Mouse (Mus musculus) stomach, embryonic 15.5 days (tissue): ENCODE data around the gene Secisbp2l. TPM values are rescaled to one million over a fixed set of nuclear protein-coding genes. Genes with fewer than 3 reads are reported as not detected.

ENCODE experiments used
- ATAC-seq: fragments of 200-750 bp; cut with Nextera tagmentation; 2 replicates; pipeline ENCODE4 v1.8.0; 2017; ENCODE audit warnings: low read depth, moderate number of reproducible peaks, moderate TSS enrichment; ENCODE audit not compliant: insufficient read depth, low FRiP score
- H3K27ac ChIP-seq: fragments of 300-500 bp; sonication (generic); 2 replicates; pipeline ENCODE4 v1.5.1; 2015; ENCODE audit warnings: mild to moderate bottlenecking, inconsistent platforms
- H3K27me3 ChIP-seq: fragments of 300-500 bp; sonication (generic); replicated peaks from 2 replicates; pipeline ENCODE4 v1.6.1; 2015; ENCODE audit warnings: inconsistent platforms
- H3K36me3 ChIP-seq: fragments of 300-500 bp; sonication (generic); 2 replicates; pipeline ENCODE4 v1.6.1; 2015; ENCODE audit warnings: inconsistent platforms
- H3K4me1 ChIP-seq: fragments of 300-500 bp; sonication (generic); 2 replicates; pipeline ENCODE4 v1.6.1; 2015; ENCODE audit warnings: inconsistent platforms
- H3K4me2 ChIP-seq: fragments of 300-500 bp; sonication (generic); 2 replicates; pipeline ENCODE4 v1.6.1; 2015; ENCODE audit warnings: mild to moderate bottlenecking, inconsistent platforms
- H3K4me3 ChIP-seq: fragments of 300-500 bp; sonication (generic); replicated peaks from 2 replicates; pipeline ENCODE4 v1.5.1; 2015; ENCODE audit warnings: inconsistent platforms
- H3K9ac ChIP-seq: fragments of 300-500 bp; sonication (generic); 2 replicates; pipeline ENCODE4 v1.6.1; 2015; ENCODE audit warnings: inconsistent platforms
- H3K9me3 ChIP-seq: fragments of 300-500 bp; sonication (generic); 2 replicates; pipeline ENCODE4 v1.6.1; 2016; ENCODE audit warnings: inconsistent platforms
- WGBS: fragments of 180-500 bp; shearing (Covaris S2); methylation state at CpG from one replicate; pipeline ENCODE4 v1.1.7; 2015; 5-methylcytosine and 5-hydroxymethylcytosine counted together
- polyA plus RNA-seq: library from polyadenylated mRNA; unstranded; fragments of >200 nt; fragmentation: Nextera tagmentation; extraction: Ambion mirVana; gene quantifications from 2 replicates; pipeline ENCODE4 v1.2.1, GENCODE M21; 2015

Gene Secisbp2l
- 14.7 and 17.0 TPM in 2 replicates for polyA plus RNA-seq

DNA sequence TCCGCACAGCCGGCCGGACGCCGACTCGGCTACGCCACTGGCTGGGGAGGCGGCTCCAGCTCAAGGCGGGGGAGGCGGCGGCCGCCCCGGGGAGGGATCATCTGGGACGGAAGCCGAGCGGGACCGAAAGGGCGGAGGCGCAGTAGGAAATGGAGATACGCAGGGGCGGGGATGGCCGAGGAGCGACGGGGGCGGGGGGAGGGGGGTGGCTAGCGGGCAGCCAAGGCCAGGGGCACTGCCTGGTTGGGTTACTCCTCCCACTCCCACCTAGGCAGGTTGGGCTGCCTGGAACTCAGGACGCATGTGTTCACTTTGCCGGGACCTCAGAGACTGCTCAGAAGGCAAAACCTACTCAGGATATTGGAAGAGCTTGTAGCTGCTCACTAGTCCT, at the start of gene Secisbp2l:
Gene Secisbp2l (minus strand): TSS at position 152 of the 391 bp plus-strand sequence.
- H3K4me3 ChIP-seq = peak within 1 kb of the TSS; percentile 96
- no peaks in the 10 kb centered on the region for H3K36me3 ChIP-seq
- peak within 1 kb of the TSS; percentile 55 for H3K4me2 ChIP-seq
- H3K9ac ChIP-seq = peak within 1 kb of the TSS; percentile 96
- 1% methylated on average over 28 of the region's 28 CpGs for WGBS
- H3K9me3 ChIP-seq = no peaks in the 10 kb centered on the region
- peak within 1 kb of the TSS; percentile 79 for H3K27ac ChIP-seq
- no peaks in the 10 kb centered on the region for H3K27me3 ChIP-seq
- H3K4me1 ChIP-seq = peaks cover 14% of the 10 kb centered on the region
- ATAC-seq = peak; percentile 96

DNA sequence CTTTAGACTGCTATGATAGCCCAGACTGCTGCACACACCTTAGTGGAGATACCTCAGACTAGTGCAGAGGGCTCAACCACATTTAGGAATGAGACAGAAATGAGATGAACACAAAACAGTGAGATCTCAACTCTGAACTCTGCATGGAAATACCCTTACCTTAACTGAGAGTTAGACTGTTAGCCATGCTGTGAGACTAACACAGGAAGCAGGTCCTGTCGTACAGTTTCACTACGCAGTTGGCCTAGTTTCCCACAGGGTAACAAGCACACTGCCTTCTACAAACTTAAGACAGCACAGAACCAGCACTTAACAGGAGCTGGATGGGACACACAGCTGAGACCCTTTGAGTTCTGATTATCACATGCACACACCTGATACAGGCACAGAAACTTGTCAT, 47.3 kb upstream of the Secisbp2l start:
- Histone ChIP-seq H3K27ac (no peak overlapping the region), H3K4me1 (no peaks in the 10 kb centered on the region), H3K4me3 (no peak overlapping the region), H3K4me2 (no peak overlapping the region), H3K9ac (no peak overlapping the region), H3K27me3 (no peaks in the 10 kb centered on the region), H3K36me3 (peaks cover 10% of the 10 kb centered on the region), H3K9me3 (no peaks in the 10 kb centered on the region)
- 96% methylated on average over 2 of the region's 2 CpGs for WGBS
- no peak for ATAC-seq

DNA sequence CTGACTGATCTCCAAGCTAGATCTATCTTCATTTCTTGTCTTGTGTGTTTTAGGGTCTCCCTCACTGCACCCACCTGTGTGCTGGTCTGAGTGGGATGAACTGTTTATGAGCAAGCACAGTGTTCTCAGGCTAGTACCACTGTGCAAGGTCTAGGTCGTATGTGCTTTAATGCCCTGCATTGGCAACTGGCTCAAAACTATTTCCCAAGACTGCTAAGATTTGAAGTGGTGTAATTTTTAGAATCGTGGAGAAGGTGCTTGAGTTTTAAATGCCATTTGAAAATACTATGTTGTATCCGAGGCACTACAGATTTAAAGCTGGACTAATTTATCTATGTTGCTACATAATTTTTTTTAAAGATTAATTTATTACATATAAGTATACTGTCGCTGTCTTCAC, 45.2 kb upstream of the Secisbp2l start:
- no peaks in the 10 kb centered on the region for H3K27me3 ChIP-seq
- no peak overlapping the region for H3K27ac ChIP-seq
- WGBS = 82% methylated on average over 4 of the region's 4 CpGs
- H3K4me3 ChIP-seq = no peak overlapping the region
- no peaks in the 10 kb centered on the region for H3K9me3 ChIP-seq
- H3K36me3 ChIP-seq = peaks cover 9% of the 10 kb centered on the region; the same call in 1 of the 2 replicates
- no peak overlapping the region for H3K4me2 ChIP-seq
- no peak overlapping the region for H3K9ac ChIP-seq
- ATAC-seq = no peak
- H3K4me1 ChIP-seq = no peaks in the 10 kb centered on the region

DNA sequence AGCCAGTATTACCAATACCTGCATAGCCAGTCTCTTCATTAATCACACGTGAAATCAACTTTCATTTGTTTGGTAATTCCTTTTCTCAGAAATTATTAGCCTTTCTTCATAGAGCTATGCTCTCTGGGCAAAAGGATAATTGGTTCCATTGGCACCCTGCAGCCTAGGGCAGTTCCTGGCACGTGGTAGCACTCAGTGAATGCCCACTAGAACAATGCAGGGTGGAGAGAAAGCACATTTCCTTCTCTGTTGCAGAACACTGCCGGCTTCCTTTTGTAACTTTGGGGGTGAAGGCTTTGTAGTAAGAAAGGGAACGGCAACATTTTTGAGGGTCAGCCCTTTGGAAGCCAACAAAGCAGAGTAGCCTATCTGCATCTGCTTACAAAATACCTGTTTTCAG, 43.5 kb upstream of the Secisbp2l start:
- 0 out of 2 replicates have a peak, but pooled peaks cover 5% of the 10 kb centered on the region for H3K36me3 ChIP-seq
- no peaks in the 10 kb centered on the region for H3K4me1 ChIP-seq
- ATAC-seq = no peak
- no peak overlapping the region for H3K4me3 ChIP-seq
- H3K27me3 ChIP-seq = no peaks in the 10 kb centered on the region
- H3K27ac ChIP-seq = no peak overlapping the region
- H3K4me2 ChIP-seq = no peak overlapping the region
- 72% methylated on average over 4 of the region's 4 CpGs for WGBS
- H3K9me3 ChIP-seq = no peaks in the 10 kb centered on the region
- H3K9ac ChIP-seq = no peak overlapping the region

DNA sequence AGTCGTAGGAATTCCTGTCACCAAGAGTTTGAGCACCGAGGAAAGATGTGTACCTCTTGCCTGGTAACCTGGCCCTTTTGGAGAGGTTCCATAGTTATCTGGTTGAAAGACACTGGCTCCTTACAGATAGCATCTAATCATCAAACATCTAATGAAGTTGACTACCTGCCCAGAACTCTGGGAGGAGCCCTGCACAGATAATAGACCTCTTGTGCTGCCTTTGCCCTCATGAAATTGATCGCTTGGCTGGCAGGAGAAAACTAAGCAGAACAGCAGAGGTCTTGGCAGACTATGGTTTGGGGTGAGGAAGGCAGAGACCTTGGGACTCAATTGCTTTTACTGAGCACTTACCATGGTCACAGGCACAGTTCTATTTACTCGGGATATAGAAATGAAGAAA, 37.7 kb upstream of the Secisbp2l start:
- no peak overlapping the region for H3K4me2 ChIP-seq
- no peak overlapping the region for H3K27ac ChIP-seq
- 84% methylated on average over 4 of the region's 4 CpGs for WGBS
- H3K27me3 ChIP-seq = no peaks in the 10 kb centered on the region
- H3K4me3 ChIP-seq = no peak overlapping the region
- H3K4me1 ChIP-seq = no peaks in the 10 kb centered on the region
- no peak for ATAC-seq
- H3K9me3 ChIP-seq = no peaks in the 10 kb centered on the region
- no peaks in the 10 kb centered on the region for H3K36me3 ChIP-seq
- H3K9ac ChIP-seq = no peak overlapping the region

DNA sequence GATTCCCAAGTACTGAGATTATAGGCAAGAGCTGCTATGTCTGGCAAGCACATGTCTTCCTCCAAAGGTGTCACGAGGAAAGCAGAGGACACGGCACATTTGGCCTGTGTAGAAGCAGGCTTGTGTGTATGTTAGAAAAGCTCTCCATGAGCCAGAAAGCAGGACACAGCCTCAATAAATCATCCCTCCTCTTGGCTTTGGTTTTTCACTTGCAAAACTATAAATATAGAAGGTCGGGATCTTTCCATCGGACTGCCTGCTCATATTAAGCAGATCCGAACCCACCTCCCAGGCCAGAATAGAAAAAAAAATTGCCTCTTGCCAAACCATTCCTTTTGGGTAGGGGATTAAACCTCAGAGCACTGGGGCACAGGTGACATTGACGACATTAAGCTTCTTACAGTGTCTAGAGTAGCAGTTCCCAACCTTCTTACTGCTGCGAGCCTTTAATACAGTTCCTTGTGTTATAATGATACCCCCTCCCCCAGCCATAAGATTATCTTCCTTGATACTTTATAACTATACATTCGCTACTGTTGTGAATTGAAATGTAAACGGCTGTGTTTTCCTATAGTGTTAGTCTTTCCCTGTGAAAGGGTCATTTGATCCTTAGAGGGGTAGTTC, 31.4 kb upstream of the Secisbp2l start:
- no peak overlapping the region for H3K4me3 ChIP-seq
- 42% methylated on average over 9 of the region's 9 CpGs for WGBS
- no peaks in the 10 kb centered on the region for H3K36me3 ChIP-seq
- no peaks in the 10 kb centered on the region for H3K4me1 ChIP-seq
- no peak overlapping the region for H3K9ac ChIP-seq
- no peaks in the 10 kb centered on the region for H3K9me3 ChIP-seq
- ATAC-seq = 0 out of 2 replicates have a peak, but pooled peaks have one; percentile 35
- no peaks in the 10 kb centered on the region for H3K27me3 ChIP-seq
- no peak overlapping the region for H3K4me2 ChIP-seq
- no peak overlapping the region for H3K27ac ChIP-seq

DNA sequence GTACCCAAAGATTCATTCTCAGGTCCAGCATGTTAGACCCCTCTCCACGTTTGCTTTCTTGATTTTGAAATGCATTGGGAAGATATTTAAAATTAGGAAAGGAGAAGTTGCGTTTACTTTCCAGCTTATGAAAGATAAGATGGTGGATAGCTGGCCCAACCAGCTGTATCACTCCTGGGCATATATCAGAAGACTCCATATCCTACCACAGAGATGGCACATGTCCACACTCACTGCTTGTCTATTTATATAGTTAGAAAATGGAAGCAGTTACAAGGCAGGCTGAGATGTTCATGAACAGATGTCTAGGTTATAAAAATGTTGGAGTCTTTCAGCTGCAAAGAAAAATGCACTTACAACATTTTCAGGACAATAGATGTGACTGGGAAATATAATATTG, 28.7 kb upstream of the Secisbp2l start:
- ATAC-seq = no peak
- Histone ChIP-seq H3K27ac (no peak overlapping the region), H3K4me1 (no peaks in the 10 kb centered on the region), H3K36me3 (no peaks in the 10 kb centered on the region), H3K4me2 (no peak overlapping the region), H3K4me3 (no peak overlapping the region), H3K9me3 (no peaks in the 10 kb centered on the region), H3K9ac (no peak overlapping the region), H3K27me3 (no peaks in the 10 kb centered on the region)
- 62% methylated on average over 2 of the region's 2 CpGs for WGBS

DNA sequence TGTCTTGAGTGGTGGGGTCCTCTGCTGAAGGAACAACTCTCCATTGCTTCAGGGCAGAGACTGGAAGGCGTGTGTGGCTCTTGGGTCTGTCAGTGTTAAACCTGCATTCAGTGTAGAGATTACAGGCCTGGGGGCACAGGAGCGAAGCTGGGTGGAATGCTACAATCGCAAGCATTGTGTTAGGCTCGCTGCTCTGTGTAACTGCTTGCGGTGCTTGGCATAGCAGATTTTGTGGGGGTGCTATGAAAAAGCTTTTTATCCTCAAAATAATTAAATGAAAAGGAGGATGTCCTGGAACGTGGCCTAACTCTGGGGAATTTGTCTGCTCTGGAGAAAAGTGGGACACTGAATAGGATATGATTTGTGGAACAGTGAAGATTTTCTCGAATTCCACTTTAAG, 26.9 kb upstream of the Secisbp2l start:
- H3K27me3 ChIP-seq = no peaks in the 10 kb centered on the region
- no peak for ATAC-seq
- no peak overlapping the region for H3K27ac ChIP-seq
- H3K9ac ChIP-seq = no peak overlapping the region
- WGBS = 74% methylated on average over 7 of the region's 7 CpGs
- no peak overlapping the region for H3K4me2 ChIP-seq
- H3K4me3 ChIP-seq = no peak overlapping the region
- H3K36me3 ChIP-seq = no peaks in the 10 kb centered on the region
- no peaks in the 10 kb centered on the region for H3K9me3 ChIP-seq
- H3K4me1 ChIP-seq = no peaks in the 10 kb centered on the region

DNA sequence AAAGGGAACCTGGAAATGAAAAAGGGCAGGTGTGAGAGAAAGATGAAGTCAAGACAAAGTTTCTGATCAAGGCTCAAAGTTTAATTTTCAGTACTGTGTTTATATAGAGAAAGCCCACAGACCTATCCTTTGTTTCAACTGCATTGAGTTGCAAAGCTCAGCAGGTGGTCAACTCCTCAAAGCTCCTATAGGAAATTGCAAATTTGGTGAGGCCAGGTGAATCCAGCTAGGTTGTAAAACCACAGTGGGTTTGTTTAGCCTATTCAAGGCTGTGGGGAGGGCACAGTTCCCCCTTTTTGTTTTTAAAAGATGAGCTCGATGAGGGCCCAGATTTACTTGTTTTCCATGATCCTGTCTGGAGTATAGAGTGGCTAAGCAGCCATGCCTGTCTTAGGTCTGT, 23.2 kb upstream of the Secisbp2l start:
- Histone ChIP-seq H3K4me2 (no peak overlapping the region), H3K9ac (no peak overlapping the region), H3K36me3 (no peaks in the 10 kb centered on the region), H3K27ac (no peak overlapping the region), H3K9me3 (no peaks in the 10 kb centered on the region), H3K4me3 (no peak overlapping the region), H3K27me3 (no peaks in the 10 kb centered on the region), H3K4me1 (0 out of 2 replicates have a peak, but pooled peaks cover 3% of the 10 kb centered on the region)
- 41% methylated on average over 1 of the region's 1 CpGs for WGBS
- no peak for ATAC-seq

DNA sequence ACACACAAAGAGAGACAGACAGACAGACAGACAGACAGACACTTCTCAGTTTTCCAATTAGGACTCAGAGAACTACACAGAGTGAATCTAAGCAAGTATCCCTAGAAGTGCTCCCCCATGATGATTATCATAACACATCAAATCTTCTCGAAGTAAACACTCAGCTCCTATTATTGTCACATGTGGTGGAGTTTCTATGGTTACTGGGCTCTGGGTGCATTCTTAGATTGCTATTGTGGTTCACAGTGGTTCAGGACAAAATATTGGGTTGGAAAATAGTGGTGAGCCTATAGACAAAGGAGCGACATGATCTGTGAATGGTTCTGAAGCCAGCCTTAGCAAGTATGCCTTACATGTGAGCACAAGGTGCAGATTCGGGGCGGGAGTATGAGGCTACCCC, 19.3 kb upstream of the Secisbp2l start:
- Histone ChIP-seq H3K4me2 (no peak overlapping the region), H3K36me3 (no peaks in the 10 kb centered on the region), H3K27me3 (no peaks in the 10 kb centered on the region), H3K9ac (no peak overlapping the region), H3K4me1 (0 out of 2 replicates have a peak, but pooled peaks cover 3% of the 10 kb centered on the region), H3K9me3 (no peaks in the 10 kb centered on the region), H3K4me3 (no peak overlapping the region), H3K27ac (no peak overlapping the region)
- ATAC-seq = no peak
- 66% methylated on average over 4 of the region's 4 CpGs for WGBS

DNA sequence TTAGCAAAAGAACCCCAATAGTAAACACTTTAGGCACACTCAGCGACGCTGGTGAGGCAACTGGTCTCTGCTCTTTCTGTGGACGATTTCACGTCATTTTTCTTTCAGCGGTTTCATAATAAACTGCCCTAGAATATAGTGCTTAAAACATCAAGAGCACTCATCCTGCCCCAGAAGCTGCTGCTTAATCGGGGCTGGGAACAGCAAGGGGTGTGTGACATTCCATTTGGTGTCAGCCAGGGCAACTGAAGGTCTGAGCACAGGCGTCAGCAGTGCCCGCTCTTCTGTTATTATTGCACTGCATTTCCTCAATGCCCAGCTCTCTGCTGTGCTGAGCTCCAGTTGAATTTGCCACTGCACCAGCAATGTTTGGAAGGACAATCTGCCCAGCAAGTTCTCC, 18.4 kb upstream of the Secisbp2l start:
- Histone ChIP-seq H3K9me3 (no peaks in the 10 kb centered on the region), H3K27me3 (no peaks in the 10 kb centered on the region), H3K4me3 (no peak overlapping the region), H3K36me3 (no peaks in the 10 kb centered on the region), H3K4me2 (no peak overlapping the region), H3K9ac (no peak overlapping the region), H3K27ac (no peak overlapping the region), H3K4me1 (0 out of 2 replicates have a peak, but pooled peaks cover 3% of the 10 kb centered on the region)
- no peak for ATAC-seq
- 37% methylated on average over 8 of the region's 8 CpGs for WGBS

DNA sequence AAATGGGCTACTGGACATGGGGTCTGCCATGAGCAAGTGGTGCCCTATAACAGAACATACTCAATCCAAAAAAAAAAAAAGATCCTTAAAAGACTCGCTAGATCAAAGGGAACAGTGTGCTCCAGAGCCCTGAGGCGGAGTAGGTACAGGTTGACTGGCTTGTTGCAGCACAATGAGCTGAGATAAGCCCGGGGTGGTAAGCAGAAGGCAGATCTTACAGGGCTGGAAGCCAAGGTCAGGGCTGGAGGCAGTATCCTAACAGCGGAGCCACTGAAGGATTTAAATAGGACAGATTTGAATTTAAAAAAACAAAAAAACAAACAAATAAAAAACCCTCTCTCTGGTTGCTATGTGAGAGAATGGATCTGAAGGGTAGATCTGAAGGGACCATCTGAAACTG, 17.8 kb upstream of the Secisbp2l start:
- Histone ChIP-seq H3K9me3 (no peaks in the 10 kb centered on the region), H3K9ac (no peak overlapping the region), H3K4me1 (0 out of 2 replicates have a peak, but pooled peaks cover 3% of the 10 kb centered on the region), H3K27me3 (no peaks in the 10 kb centered on the region), H3K4me2 (no peak overlapping the region), H3K36me3 (no peaks in the 10 kb centered on the region), H3K27ac (no peak overlapping the region), H3K4me3 (no peak overlapping the region)
- no peak for ATAC-seq
- WGBS = 62% methylated on average over 4 of the region's 4 CpGs

DNA sequence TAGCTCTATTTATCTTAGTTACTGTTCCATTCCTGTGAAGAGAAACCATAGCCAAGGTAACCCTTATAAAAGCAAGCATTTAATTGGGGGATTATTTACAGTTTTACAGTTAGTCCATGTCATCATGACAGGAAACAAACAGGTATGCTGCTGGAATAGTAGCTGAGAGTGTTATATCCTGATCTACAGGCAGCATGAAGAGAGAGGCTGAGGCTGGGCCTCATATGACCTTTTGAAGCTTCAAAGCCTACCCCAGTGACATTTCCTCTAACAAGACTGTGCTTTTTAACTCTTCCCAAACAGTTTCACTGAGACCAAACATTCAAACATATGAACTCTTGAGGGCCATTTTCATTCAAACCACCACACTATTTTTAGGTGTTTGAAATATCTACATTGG, 15.2 kb upstream of the Secisbp2l start:
- H3K4me3 ChIP-seq = no peak overlapping the region
- H3K36me3 ChIP-seq = no peaks in the 10 kb centered on the region
- H3K4me2 ChIP-seq = no peak overlapping the region
- H3K4me1 ChIP-seq = 0 out of 2 replicates have a peak, but pooled peaks cover 3% of the 10 kb centered on the region
- H3K27ac ChIP-seq = no peak overlapping the region
- no peak overlapping the region for H3K9ac ChIP-seq
- H3K27me3 ChIP-seq = no peaks in the 10 kb centered on the region
- H3K9me3 ChIP-seq = no peaks in the 10 kb centered on the region
- no peak for ATAC-seq
